Mouse (Mus musculus) brain, embryonic 14.5 days (tissue): ENCODE measurements around the gene Tssk4. TPM values are rescaled to one million over a fixed set of nuclear protein-coding genes. Genes with fewer than 3 reads are reported as not detected.

Source experiments
- DNase-seq: peaks from one replicate; pipeline ENCODE4 v3.0.0-alpha.2; 2011; ENCODE audit warnings: low read depth
- CTCF ChIP-seq: fragments of 200-500 bp; IDR thresholded peaks from 2 replicates; pipeline ENCODE4 v1.5.1; 2012; ENCODE audit warnings: inconsistent platforms, mild to moderate bottlenecking, moderate library complexity, borderline replicate concordance; ENCODE audit not compliant: insufficient read depth, insufficient read length; ENCODE audit errors: extremely low read depth
- POLR2A ChIP-seq: fragments of 200-500 bp; IDR thresholded peaks from 2 replicates; pipeline ENCODE4 v1.6.1; 2012; ENCODE audit warnings: mild to moderate bottlenecking, inconsistent platforms, borderline replicate concordance; ENCODE audit not compliant: poor library complexity, insufficient read depth, insufficient read length, severe bottlenecking; ENCODE audit errors: extremely low read depth
- polyA plus RNA-seq: library from polyadenylated mRNA; depleted of rRNA; stranded (reverse); fragments of >200 nt; gene quantifications from 2 replicates; pipeline ENCODE4 v1.2.3, GENCODE M21; 2012; rRNA removed

Tssk4 gene
- polyA plus RNA-seq: 1.2 and 1.8 TPM in 2 replicates

- TF ChIP-seq POLR2A (no peak), CTCF (no peak)
- no peak for DNase-seq
These were observed at the start of gene Tssk4 for GRCm38 (mm10) chr14:55649884-55650283. Tssk4 (plus strand) TSS chr14:55650184.

- TF ChIP-seq CTCF: no peak
- no peak for TF ChIP-seq POLR2A
- DNase-seq: no peak
These were observed 46.7 kb upstream of the Tssk4 start, which contains the start of gene Irf9 for GRCm38 (mm10) chr14:55603271-55603632. Irf9 (plus strand) TSS chr14:55603571.

GRCm38 (mm10) chr14:55603633-55604576, 46.1 kb upstream of the Tssk4 start:
- TF ChIP-seq POLR2A (no peak), CTCF (peak; percentile 90)
- DNase-seq: peak; percentile 87

GRCm38 (mm10) chr14:55604823-55605222, 45.2 kb upstream of the Tssk4 start:
- no peak for DNase-seq
- TF ChIP-seq POLR2A: no peak
- TF ChIP-seq CTCF: no peak

- TF ChIP-seq POLR2A (no peak), CTCF (no peak)
These were observed 44.1 kb upstream of the Tssk4 start for GRCm38 (mm10) chr14:55605743-55606459.

GRCm38 (mm10) chr14:55608339-55608738, 41.6 kb upstream of the Tssk4 start:
- TF ChIP-seq POLR2A: no peak
- no peak for TF ChIP-seq CTCF
- DNase-seq: no peak

More at GRCm38 (mm10) chr14:55605743-55606459, 44.1 kb upstream of the Tssk4 start:
- no peak for DNase-seq

- no peak for DNase-seq
- TF ChIP-seq CTCF (no peak), POLR2A (no peak)
These were observed 36.6 kb upstream of the Tssk4 start for GRCm38 (mm10) chr14:55613346-55613745.

- DNase-seq: no peak
- no peak for TF ChIP-seq CTCF
- TF ChIP-seq POLR2A: no peak
These were observed 35.3 kb upstream of the Tssk4 start for GRCm38 (mm10) chr14:55614565-55615178.

GRCm38 (mm10) chr14:55615876-55616275, 34.1 kb upstream of the Tssk4 start:
- TF ChIP-seq CTCF (no peak), POLR2A (no peak)
- DNase-seq: no peak

GRCm38 (mm10) chr14:55616844-55617243, 33.1 kb upstream of the Tssk4 start:
- no peak for DNase-seq
- TF ChIP-seq POLR2A (no peak), CTCF (no peak)

- DNase-seq: peak; percentile 82
- TF ChIP-seq POLR2A: no peak
- no peak for TF ChIP-seq CTCF
These were observed 32.2 kb upstream of the Tssk4 start, which contains the start of gene Rec8 for GRCm38 (mm10) chr14:55617822-55618221. Rec8 (plus strand) TSS chr14:55618037.
